Mouse (Mus musculus) liver, embryonic 15.5 days (tissue): Measurements from ENCODE around the gene Shisal2a. TPM values are rescaled to one million over a fixed set of nuclear protein-coding genes. Genes with fewer than 3 reads are reported as not detected.

ENCODE experiments used
- ATAC-seq: fragments of 200-750 bp; cut with Nextera tagmentation; 2 replicates; pipeline ENCODE4 v1.8.0; 2017; ENCODE audit warnings: moderate number of reproducible peaks, mild to moderate bottlenecking, moderate library complexity; ENCODE audit not compliant: insufficient read depth
- H3K27ac ChIP-seq: fragments of 300-500 bp; sonication (generic); replicated peaks from 2 replicates; pipeline ENCODE4 v1.5.1; 2015; ENCODE audit warnings: mild to moderate bottlenecking, inconsistent platforms
- H3K27me3 ChIP-seq: fragments of 300-500 bp; sonication (generic); 2 replicates; pipeline ENCODE4 v1.6.1; 2015; ENCODE audit warnings: mild to moderate bottlenecking, inconsistent platforms
- H3K36me3 ChIP-seq: fragments of 300-500 bp; sonication (generic); replicated peaks from 2 replicates; pipeline ENCODE4 v1.6.1; 2015; ENCODE audit warnings: moderate library complexity, mild to moderate bottlenecking, inconsistent platforms
- H3K4me1 ChIP-seq: fragments of 300-500 bp; sonication (generic); replicated peaks from 2 replicates; pipeline ENCODE4 v1.6.1; 2015; ENCODE audit warnings: inconsistent platforms
- H3K4me2 ChIP-seq: fragments of 300-500 bp; sonication (generic); 2 replicates; pipeline ENCODE4 v1.6.1; 2015; ENCODE audit warnings: moderate library complexity, mild to moderate bottlenecking, inconsistent platforms
- H3K4me3 ChIP-seq: fragments of 300-500 bp; sonication (generic); replicated peaks from 2 replicates; pipeline ENCODE4 v1.5.1; 2015; ENCODE audit warnings: mild to moderate bottlenecking, inconsistent platforms
- H3K9ac ChIP-seq: fragments of 300-500 bp; sonication (generic); 2 replicates; pipeline ENCODE4 v1.6.1; 2015; ENCODE audit warnings: moderate library complexity, mild to moderate bottlenecking, inconsistent platforms
- H3K9me3 ChIP-seq: fragments of 300-500 bp; sonication (generic); replicated peaks from 2 replicates; pipeline ENCODE4 v1.6.1; 2016; ENCODE audit warnings: inconsistent platforms
- WGBS: fragments of 180-500 bp; shearing (Covaris S2); methylation state at CpG from one replicate; pipeline ENCODE4 v1.1.7; 2015; ENCODE audit warnings: mixed read lengths; ENCODE audit not compliant: insufficient replicate concordance; 5-methylcytosine and 5-hydroxymethylcytosine counted together
- polyA plus RNA-seq: library from polyadenylated mRNA; unstranded; fragments of >200 nt; fragmentation: Nextera tagmentation; extraction: Ambion mirVana; gene quantifications from 2 replicates; pipeline ENCODE4 v1.2.1, GENCODE M21; 2015

Gene Shisal2a
- polyA plus RNA-seq, 1 experiment from 2014 or later = 0.26 TPM

GRCm38 (mm10) chr4:108372166-108372565 is 11.0 kb downstream of the Shisal2a start:
- Histone ChIP-seq H3K27me3 (no peaks in the 10 kb centered on the region; the same call in 1 of the 2 replicates), H3K9ac (no peak overlapping the region), H3K27ac (no peak overlapping the region), H3K4me3 (no peak overlapping the region), H3K9me3 (no peaks in the 10 kb centered on the region), H3K4me1 (peaks cover 4% of the 10 kb centered on the region; the same call in 1 of the 2 replicates), H3K36me3 (no peaks in the 10 kb centered on the region), H3K4me2 (no peak overlapping the region)
- WGBS = 43% methylated on average over 3 of the region's 3 CpGs
- ATAC-seq = no peak

GRCm38 (mm10) chr4:108371421-108371820 is 11.7 kb downstream of the Shisal2a start:
- Histone ChIP-seq H3K9me3 (no peaks in the 10 kb centered on the region), H3K4me1 (peaks cover 4% of the 10 kb centered on the region; the same call in 1 of the 2 replicates), H3K27ac (no peak overlapping the region), H3K36me3 (no peaks in the 10 kb centered on the region), H3K4me3 (no peak overlapping the region), H3K27me3 (no peaks in the 10 kb centered on the region; the same call in 1 of the 2 replicates), H3K9ac (no peak overlapping the region), H3K4me2 (no peak overlapping the region)
- no peak for ATAC-seq
- WGBS = 67% methylated on average over 3 of the region's 3 CpGs

- WGBS = 22% methylated on average over 4 of the region's 4 CpGs
- Histone ChIP-seq H3K9ac (no peak overlapping the region), H3K9me3 (no peaks in the 10 kb centered on the region), H3K27me3 (no peaks in the 10 kb centered on the region; the same call in 1 of the 2 replicates), H3K4me1 (peaks cover 4% of the 10 kb centered on the region; the same call in 1 of the 2 replicates), H3K36me3 (no peaks in the 10 kb centered on the region), H3K4me3 (no peak overlapping the region), H3K27ac (no peak overlapping the region), H3K4me2 (no peak overlapping the region)
- ATAC-seq = no peak
Measured at GRCm38 (mm10) chr4:108370409-108370808, 12.7 kb downstream of the Shisal2a start.

- no peaks in the 10 kb centered on the region for H3K36me3 ChIP-seq
- 29% methylated on average over 5 of the region's 5 CpGs for WGBS
- H3K27ac ChIP-seq = no peak overlapping the region
- peaks cover 5% of the 10 kb centered on the region; the same call in 1 of the 2 replicates for H3K4me1 ChIP-seq
- no peaks in the 10 kb centered on the region; the same call in 1 of the 2 replicates for H3K27me3 ChIP-seq
- H3K4me2 ChIP-seq = no peak overlapping the region
- H3K9ac ChIP-seq = no peak overlapping the region
- ATAC-seq = 0 out of 2 replicates have a peak, but pooled peaks have one; percentile 25
- no peaks in the 10 kb centered on the region for H3K9me3 ChIP-seq
- no peak overlapping the region for H3K4me3 ChIP-seq
Measured at GRCm38 (mm10) chr4:108369254-108369653, 13.9 kb downstream of the Shisal2a start.

GRCm38 (mm10) chr4:108364111-108364476 is 19.1 kb downstream of the Shisal2a start:
- Histone ChIP-seq H3K36me3 (no peaks in the 10 kb centered on the region), H3K4me2 (no peak overlapping the region), H3K9ac (no peak overlapping the region), H3K4me1 (peaks cover 27% of the 10 kb centered on the region), H3K9me3 (no peaks in the 10 kb centered on the region), H3K27ac (no peak overlapping the region), H3K4me3 (no peak overlapping the region), H3K27me3 (peaks cover 22% of the 10 kb centered on the region)
- ATAC-seq = no peak
- WGBS = 58% methylated on average over 5 of the region's 5 CpGs

- WGBS = 31% methylated on average over 7 of the region's 7 CpGs
- Histone ChIP-seq H3K9ac (no peak overlapping the region), H3K9me3 (no peaks in the 10 kb centered on the region), H3K4me3 (no peak overlapping the region), H3K4me2 (peak overlapping the region; percentile 23; the same call in 1 of the 2 replicates), H3K4me1 (peaks cover 30% of the 10 kb centered on the region), H3K27ac (peak overlapping the region; percentile 72), H3K36me3 (no peaks in the 10 kb centered on the region), H3K27me3 (peaks cover 26% of the 10 kb centered on the region)
- no peak for ATAC-seq
Measured at GRCm38 (mm10) chr4:108363355-108364110, 19.6 kb downstream of the Shisal2a start.

GRCm38 (mm10) chr4:108362321-108363261 is 20.6 kb downstream of the Shisal2a start:
- peak; percentile 67; the same call in 1 of the 2 replicates for ATAC-seq
- H3K9ac ChIP-seq = no peak overlapping the region
- WGBS = 34% methylated on average over 18 of the region's 18 CpGs
- peaks cover 26% of the 10 kb centered on the region; the same call in 1 of the 2 replicates for H3K4me1 ChIP-seq
- no peaks in the 10 kb centered on the region for H3K9me3 ChIP-seq
- no peak overlapping the region for H3K4me3 ChIP-seq
- H3K4me2 ChIP-seq = peak overlapping the region; percentile 23
- peak overlapping the region; percentile 72 for H3K27ac ChIP-seq
- H3K27me3 ChIP-seq = peaks cover 32% of the 10 kb centered on the region
- no peaks in the 10 kb centered on the region for H3K36me3 ChIP-seq

- peaks cover 32% of the 10 kb centered on the region for H3K27me3 ChIP-seq
- ATAC-seq = no peak
- H3K4me2 ChIP-seq = peak overlapping the region; percentile 33
- H3K27ac ChIP-seq = no peak overlapping the region
- H3K4me1 ChIP-seq = peaks cover 26% of the 10 kb centered on the region; the same call in 1 of the 2 replicates
- no peaks in the 10 kb centered on the region for H3K36me3 ChIP-seq
- WGBS = 10% methylated on average over 28 of the region's 28 CpGs
- no peak overlapping the region for H3K9ac ChIP-seq
- no peaks in the 10 kb centered on the region for H3K9me3 ChIP-seq
- 0 out of 2 replicates have a peak overlapping the region, but pooled peaks have one; percentile 18 for H3K4me3 ChIP-seq
Measured at GRCm38 (mm10) chr4:108360136-108361055, 22.8 kb downstream of the Shisal2a start.

- H3K36me3 ChIP-seq = no peaks in the 10 kb centered on the region
- H3K27me3 ChIP-seq = peaks cover 32% of the 10 kb centered on the region
- H3K4me2 ChIP-seq = no peak overlapping the region
- no peaks in the 10 kb centered on the region for H3K9me3 ChIP-seq
- peaks cover 27% of the 10 kb centered on the region; the same call in 1 of the 2 replicates for H3K4me1 ChIP-seq
- no peak for ATAC-seq
- no peak overlapping the region for H3K4me3 ChIP-seq
- H3K27ac ChIP-seq = no peak overlapping the region
- H3K9ac ChIP-seq = no peak overlapping the region
- 54% methylated on average over 4 of the region's 4 CpGs for WGBS
Measured at GRCm38 (mm10) chr4:108358498-108358897, 24.7 kb downstream of the Shisal2a start.

- 78% methylated on average over 8 of the region's 8 CpGs for WGBS
- no peak overlapping the region for H3K9ac ChIP-seq
- no peak for ATAC-seq
- no peak overlapping the region for H3K4me3 ChIP-seq
- no peaks in the 10 kb centered on the region for H3K9me3 ChIP-seq
- no peak overlapping the region for H3K4me2 ChIP-seq
- H3K36me3 ChIP-seq = no peaks in the 10 kb centered on the region
- H3K27ac ChIP-seq = no peak overlapping the region
- peaks cover 29% of the 10 kb centered on the region for H3K27me3 ChIP-seq
- peaks cover 20% of the 10 kb centered on the region; the same call in 1 of the 2 replicates for H3K4me1 ChIP-seq
Measured at GRCm38 (mm10) chr4:108357458-108357857, 25.7 kb downstream of the Shisal2a start.
